Mouse (Mus musculus) heart, embryonic 13.5 days (tissue): Measurements from ENCODE around the gene Mdm4. TPM values are rescaled to one million over a fixed set of nuclear protein-coding genes. Genes with fewer than 3 reads are reported as not detected.

Experiments
- ATAC-seq: fragments of 200-750 bp; cut with Nextera tagmentation; 2 replicates; pipeline ENCODE4 v1.8.0; 2017; ENCODE audit warnings: moderate TSS enrichment; ENCODE audit not compliant: insufficient number of reproducible peaks, low FRiP score, low TSS enrichment; ENCODE audit errors: extremely low read depth
- H3K27ac ChIP-seq: fragments of 300-500 bp; sonication (generic); replicated peaks from 2 replicates; pipeline ENCODE4 v1.5.1; 2015; ENCODE audit warnings: moderate library complexity, mild to moderate bottlenecking, inconsistent platforms
- H3K27me3 ChIP-seq: fragments of 300-500 bp; sonication (generic); replicated peaks from 2 replicates; pipeline ENCODE4 v1.6.1; 2015; ENCODE audit warnings: mild to moderate bottlenecking, inconsistent platforms
- H3K36me3 ChIP-seq: fragments of 300-500 bp; sonication (generic); 2 replicates; pipeline ENCODE4 v1.6.1; 2015; ENCODE audit warnings: mild to moderate bottlenecking, inconsistent platforms
- H3K4me1 ChIP-seq: fragments of 300-500 bp; sonication (generic); 2 replicates; pipeline ENCODE4 v1.6.1; 2015; ENCODE audit warnings: inconsistent platforms
- H3K4me2 ChIP-seq: fragments of 300-500 bp; sonication (generic); 2 replicates; pipeline ENCODE4 v1.6.1; 2015; ENCODE audit warnings: inconsistent platforms, mild to moderate bottlenecking, moderate library complexity
- H3K4me3 ChIP-seq: fragments of 300-500 bp; sonication (generic); 2 replicates; pipeline ENCODE4 v1.5.1; 2015; ENCODE audit warnings: moderate library complexity, mild to moderate bottlenecking, inconsistent platforms
- H3K9ac ChIP-seq: fragments of 300-500 bp; sonication (generic); 2 replicates; pipeline ENCODE4 v1.6.1; 2015; ENCODE audit warnings: inconsistent platforms, mild to moderate bottlenecking, moderate library complexity
- H3K9me3 ChIP-seq: fragments of 300-500 bp; sonication (generic); 2 replicates; pipeline ENCODE4 v1.6.1; 2016; ENCODE audit warnings: inconsistent platforms
- WGBS: fragments of 180-500 bp; shearing (Covaris S2); methylation state at CpG from one replicate; pipeline ENCODE4 v1.1.7; 2015; ENCODE audit warnings: mixed read lengths; 5-methylcytosine and 5-hydroxymethylcytosine counted together
- polyA plus RNA-seq: library from polyadenylated mRNA; unstranded; fragments of >200 nt; fragmentation: Nextera tagmentation; extraction: Ambion mirVana; gene quantifications from 2 replicates; pipeline ENCODE4 v1.2.1, GENCODE M21; 2015

Mdm4 gene
- polyA plus RNA-seq, 1 experiment from 2014 or later = 19.2 TPM

GRCm38 (mm10) chr1:132932421-132932820 lies 97.9 kb downstream of the Mdm4 start:
- no peak for ATAC-seq
- H3K27me3 ChIP-seq = no peaks in the 10 kb centered on the region
- H3K4me1 ChIP-seq = peaks cover 22% of the 10 kb centered on the region
- H3K9ac ChIP-seq = no peak overlapping the region
- H3K9me3 ChIP-seq = no peaks in the 10 kb centered on the region
- WGBS = 64% methylated on average over 2 of the region's 2 CpGs
- H3K27ac ChIP-seq = no peak overlapping the region
- no peaks in the 10 kb centered on the region for H3K36me3 ChIP-seq
- no peak overlapping the region for H3K4me2 ChIP-seq
- H3K4me3 ChIP-seq = no peak overlapping the region

- Histone ChIP-seq H3K9ac (no peak overlapping the region), H3K27ac (no peak overlapping the region), H3K9me3 (no peaks in the 10 kb centered on the region), H3K4me3 (no peak overlapping the region), H3K36me3 (no peaks in the 10 kb centered on the region), H3K27me3 (no peaks in the 10 kb centered on the region), H3K4me1 (peaks cover 22% of the 10 kb centered on the region), H3K4me2 (no peak overlapping the region)
- 75% methylated on average over 4 of the region's 4 CpGs for WGBS
- ATAC-seq = no peak
These were observed 100.1 kb downstream of the Mdm4 start for GRCm38 (mm10) chr1:132930291-132930690.

GRCm38 (mm10) chr1:132928907-132929250 lies 101.5 kb downstream of the Mdm4 start:
- no peak for ATAC-seq
- no peaks in the 10 kb centered on the region for H3K27me3 ChIP-seq
- H3K36me3 ChIP-seq = no peaks in the 10 kb centered on the region
- H3K9me3 ChIP-seq = no peaks in the 10 kb centered on the region
- no peak overlapping the region for H3K27ac ChIP-seq
- H3K9ac ChIP-seq = no peak overlapping the region
- H3K4me2 ChIP-seq = no peak overlapping the region
- 55% methylated on average over 3 of the region's 3 CpGs for WGBS
- no peak overlapping the region for H3K4me3 ChIP-seq
- peaks cover 15% of the 10 kb centered on the region for H3K4me1 ChIP-seq

GRCm38 (mm10) chr1:132928032-132928906 lies 102.1 kb downstream of the Mdm4 start:
- 36% methylated on average over 19 of the region's 19 CpGs for WGBS
- Histone ChIP-seq H3K27me3 (no peaks in the 10 kb centered on the region), H3K4me3 (no peak overlapping the region), H3K9me3 (no peaks in the 10 kb centered on the region), H3K36me3 (no peaks in the 10 kb centered on the region), H3K4me1 (peaks cover 15% of the 10 kb centered on the region), H3K27ac (no peak overlapping the region), H3K9ac (no peak overlapping the region), H3K4me2 (no peak overlapping the region)
- ATAC-seq = no peak

DNA sequence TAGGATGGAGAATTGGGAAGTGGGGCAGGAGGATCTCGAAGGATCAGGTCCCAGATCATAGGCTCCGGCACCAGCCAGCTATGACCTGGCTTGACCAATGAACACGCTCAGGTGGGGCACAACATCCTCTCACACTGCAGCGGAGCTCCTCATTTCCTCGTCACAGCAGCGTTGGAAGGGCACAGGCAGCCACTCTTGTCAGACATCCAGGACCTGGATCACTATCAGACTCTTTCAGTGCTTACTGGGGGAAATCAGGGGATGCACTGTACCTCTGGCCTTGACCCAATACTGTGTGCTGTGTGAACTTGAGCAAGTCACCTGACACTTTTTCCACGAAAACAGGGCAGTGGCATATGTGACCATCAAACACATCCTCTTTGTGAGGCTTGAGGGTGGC lies 105.1 kb downstream of the Mdm4 start:
- Histone ChIP-seq H3K9me3 (no peaks in the 10 kb centered on the region), H3K27ac (no peak overlapping the region), H3K36me3 (no peaks in the 10 kb centered on the region), H3K4me1 (peaks cover 22% of the 10 kb centered on the region), H3K4me2 (no peak overlapping the region), H3K9ac (no peak overlapping the region), H3K27me3 (no peaks in the 10 kb centered on the region), H3K4me3 (no peak overlapping the region)
- WGBS = 76% methylated on average over 7 of the region's 7 CpGs
- no peak for ATAC-seq

DNA sequence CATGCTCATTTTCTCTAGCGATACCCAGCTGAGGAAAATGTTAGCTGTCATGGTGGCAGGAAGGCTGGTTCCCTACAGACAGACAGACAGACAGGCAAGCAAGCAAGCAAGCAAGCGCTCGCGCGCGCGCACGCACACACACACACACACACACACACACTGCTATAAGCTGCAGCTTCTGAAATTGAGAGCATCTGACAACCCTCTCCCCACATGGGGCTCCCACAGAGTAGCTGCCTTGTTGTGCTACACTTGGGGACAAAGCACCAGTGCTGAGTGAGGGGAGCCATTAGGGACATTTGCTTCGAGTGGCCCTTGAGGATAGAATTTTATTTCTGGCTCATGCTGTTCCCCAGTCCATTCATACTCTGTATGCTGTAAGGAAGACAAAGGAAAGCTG lies 108.1 kb downstream of the Mdm4 start:
- no peak overlapping the region for H3K4me3 ChIP-seq
- 84% methylated on average over 9 of the region's 9 CpGs for WGBS

DNA sequence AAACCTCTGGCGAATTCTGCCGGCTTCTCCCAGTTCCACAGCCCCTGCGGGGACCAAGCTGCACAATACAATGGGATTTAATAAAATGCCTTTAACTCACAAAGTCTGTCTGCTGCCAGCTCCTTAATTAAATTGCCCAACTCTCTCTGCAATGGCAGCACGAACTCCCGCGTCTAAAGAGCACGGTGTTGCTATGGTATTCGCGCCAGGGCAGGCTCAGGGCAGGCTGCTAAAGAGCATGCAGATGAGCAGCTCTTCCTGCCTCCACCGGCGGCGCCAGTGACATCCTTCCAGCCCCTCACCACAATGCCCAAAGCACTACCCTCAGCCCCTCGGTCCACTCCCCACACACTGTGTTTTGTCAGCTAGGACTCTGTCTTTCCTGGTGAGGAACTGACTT lies 109.3 kb downstream of the Mdm4 start:
- 13% methylated on average over 13 of the region's 13 CpGs for WGBS
- H3K9ac ChIP-seq = peak overlapping the region; percentile 50; the same call in 1 of the 2 replicates
- H3K4me1 ChIP-seq = peaks cover 27% of the 10 kb centered on the region
- H3K4me2 ChIP-seq = peak overlapping the region; percentile 39
- peaks cover 14% of the 10 kb centered on the region for H3K27me3 ChIP-seq
- no peak for ATAC-seq
- H3K36me3 ChIP-seq = no peaks in the 10 kb centered on the region
- H3K9me3 ChIP-seq = no peaks in the 10 kb centered on the region
- no peak overlapping the region for H3K27ac ChIP-seq
- no peak overlapping the region for H3K4me3 ChIP-seq

More for the DNA sequence above, 108.1 kb downstream of the Mdm4 start:
- ATAC-seq = no peak
- H3K27me3 ChIP-seq = peaks cover 14% of the 10 kb centered on the region
- H3K27ac ChIP-seq = no peak overlapping the region
- peaks cover 26% of the 10 kb centered on the region for H3K4me1 ChIP-seq
- no peaks in the 10 kb centered on the region for H3K9me3 ChIP-seq
- H3K36me3 ChIP-seq = no peaks in the 10 kb centered on the region
- no peak overlapping the region for H3K4me2 ChIP-seq
- H3K9ac ChIP-seq = no peak overlapping the region

GRCm38 (mm10) chr1:132919258-132919657 lies 111.1 kb downstream of the Mdm4 start:
- Histone ChIP-seq H3K27ac (no peak overlapping the region), H3K4me1 (peaks cover 27% of the 10 kb centered on the region), H3K4me2 (no peak overlapping the region), H3K4me3 (no peak overlapping the region), H3K9ac (no peak overlapping the region), H3K36me3 (no peaks in the 10 kb centered on the region), H3K9me3 (no peaks in the 10 kb centered on the region), H3K27me3 (peaks cover 14% of the 10 kb centered on the region)
- no peak for ATAC-seq
- 86% methylated on average over 8 of the region's 8 CpGs for WGBS

GRCm38 (mm10) chr1:132918117-132918680 lies 112.2 kb downstream of the Mdm4 start:
- ATAC-seq = no peak
- Histone ChIP-seq H3K9ac (no peak overlapping the region), H3K4me1 (peaks cover 27% of the 10 kb centered on the region), H3K4me3 (no peak overlapping the region), H3K4me2 (no peak overlapping the region), H3K36me3 (no peaks in the 10 kb centered on the region), H3K27me3 (peaks cover 14% of the 10 kb centered on the region), H3K9me3 (no peaks in the 10 kb centered on the region), H3K27ac (no peak overlapping the region)
- WGBS = 20% methylated on average over 10 of the region's 10 CpGs

DNA sequence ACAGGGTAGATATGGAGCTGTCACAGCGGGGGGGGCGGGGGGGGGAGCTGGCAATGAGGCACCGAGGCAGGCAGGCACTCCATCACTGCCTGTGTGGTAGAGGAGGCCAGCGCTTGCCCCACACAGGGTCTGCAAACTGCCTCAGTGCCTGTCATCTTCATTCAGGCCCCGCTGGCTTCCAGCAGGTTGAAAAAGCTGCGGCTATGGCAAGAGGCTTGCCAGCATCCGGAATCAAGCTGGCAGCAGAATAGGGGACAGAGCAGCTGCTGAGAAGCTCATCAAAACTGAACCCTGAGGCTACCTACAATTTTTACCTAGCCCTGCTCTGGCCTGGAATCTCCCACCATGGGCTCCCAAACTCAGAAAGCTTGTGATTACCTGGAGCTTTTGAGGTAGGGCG lies 112.8 kb downstream of the Mdm4 start:
- H3K9ac ChIP-seq = no peak overlapping the region
- no peak overlapping the region for H3K4me3 ChIP-seq
- no peaks in the 10 kb centered on the region for H3K36me3 ChIP-seq
- H3K27me3 ChIP-seq = peaks cover 14% of the 10 kb centered on the region
- no peak for ATAC-seq
- H3K27ac ChIP-seq = no peak overlapping the region
- H3K4me2 ChIP-seq = no peak overlapping the region
- WGBS = 18% methylated on average over 8 of the region's 8 CpGs
- H3K9me3 ChIP-seq = no peaks in the 10 kb centered on the region
- peaks cover 27% of the 10 kb centered on the region for H3K4me1 ChIP-seq

- Histone ChIP-seq H3K9me3 (no peaks in the 10 kb centered on the region), H3K4me3 (no peak overlapping the region), H3K9ac (no peak overlapping the region), H3K4me1 (peaks cover 18% of the 10 kb centered on the region), H3K36me3 (no peaks in the 10 kb centered on the region), H3K27me3 (peaks cover 14% of the 10 kb centered on the region), H3K27ac (no peak overlapping the region), H3K4me2 (no peak overlapping the region)
- WGBS = 46% methylated on average over 6 of the region's 6 CpGs
- no peak for ATAC-seq
These were observed 114.4 kb downstream of the Mdm4 start for GRCm38 (mm10) chr1:132915849-132916493.
